Mouse (Mus musculus): ENCODE results near the gene H2-M9. TPM values are rescaled to one million over a fixed set of nuclear protein-coding genes. Genes with fewer than 3 reads are reported as not detected.

H2-M9 gene
- polyA plus RNA-seq (2017; shearing (Covaris generic)) = not detected

DNA sequence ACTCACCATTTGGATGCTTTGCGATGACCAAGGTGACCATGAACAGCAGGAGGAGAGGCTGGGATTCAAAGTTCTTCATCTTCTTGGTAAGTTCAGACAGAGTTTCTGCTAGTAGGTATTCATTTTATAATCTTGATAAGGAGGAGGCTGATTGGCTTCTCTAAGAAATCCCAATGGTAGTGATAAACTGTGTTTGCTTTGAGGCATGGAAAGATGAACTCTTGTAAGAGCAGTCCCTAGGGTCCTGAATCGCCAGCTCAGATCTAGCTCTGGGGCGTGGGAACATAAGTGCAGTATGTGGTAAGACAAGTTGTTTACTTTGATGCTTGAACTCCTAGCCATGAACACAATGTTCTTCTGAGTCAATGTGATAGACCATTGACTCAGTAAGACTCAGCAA lies at the start of gene H2-M9:
Gene H2-M9 (minus strand): TSS at position 101 of the 400 bp plus-strand sequence.
- no peak for ATAC-seq

DNA sequence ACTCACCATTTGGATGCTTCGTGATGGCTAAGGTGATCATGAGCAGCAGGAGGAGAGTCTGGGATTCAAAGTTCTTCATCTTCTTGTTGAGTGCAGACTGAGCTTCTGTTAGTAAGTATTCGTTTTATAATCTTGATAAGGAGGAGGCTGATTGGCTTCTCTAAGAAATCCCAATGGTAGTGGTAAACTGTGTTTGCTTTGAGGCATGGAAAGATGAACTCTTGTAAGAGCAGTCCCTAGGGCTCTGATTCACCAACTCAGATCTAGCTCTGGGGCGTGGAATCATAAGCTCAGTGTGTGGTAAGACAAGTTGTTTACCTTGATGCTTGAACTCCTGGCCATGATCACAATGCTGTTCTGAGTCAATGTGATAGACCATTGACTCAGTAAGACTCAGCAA lies 29.7 kb upstream of the H2-M9 start, which contains the start of gene H2-M1:
Gene H2-M1 (minus strand): TSS at position 101 of the 400 bp plus-strand sequence.
- ATAC-seq = no peak

Other genes with a start within 250 kb of the H2-M9 start
- gene H2-M10.4, start 180.3 kb downstream of the H2-M9 start, polyA plus RNA-seq (2017; shearing (Covaris generic)) = not detected
- not detected for gene H2-M11, start 95.6 kb downstream of the H2-M9 start, polyA plus RNA-seq (2017; shearing (Covaris generic))
- not detected for gene H2-M1, start 29.6 kb upstream of the H2-M9 start, polyA plus RNA-seq (2017; shearing (Covaris generic))
- not detected for gene H2-M10.5, start 130.2 kb upstream of the H2-M9 start, polyA plus RNA-seq (2017; shearing (Covaris generic))
- gene H2-M10.6, start 169.5 kb upstream of the H2-M9 start, polyA plus RNA-seq (2017; shearing (Covaris generic)) = not detected
- 10 to 100 TPM; 42.4 to 71.8 TPM for gene Trim26, start 194.5 kb upstream of the H2-M9 start, polyA plus RNA-seq (2017; shearing (Covaris generic))
- gene Trim15, start 224.5 kb upstream of the H2-M9 start, polyA plus RNA-seq (2017; shearing (Covaris generic)) = not detected
- gene Trim10, start 226.9 kb upstream of the H2-M9 start, polyA plus RNA-seq (2017; shearing (Covaris generic)) = under 1 TPM in 1 of 2 experiments, not detected in 1; 0.20 TPM
- gene Trim40, start 247.5 kb upstream of the H2-M9 start, polyA plus RNA-seq (2017; shearing (Covaris generic)) = not detected